Mouse (Mus musculus) adipose tissue, adult 10 weeks (tissue): ENCODE measurements around the gene Ifi27. TPM values are rescaled to one million over a fixed set of nuclear protein-coding genes. Genes with fewer than 3 reads are reported as not detected.

Source experiments
- polyA plus RNA-seq: library from polyadenylated mRNA; stranded (reverse); fragments of 350-450 nt; fragmentation: Illumina TruSeq; extraction: RNeasy Lipid Tissue Mini Kit (QIAGEN cat#74804); gene quantifications from one replicate; pipeline ENCODE4 v1.2.3, GENCODE M21; 2014; ENCODE audit warnings: low read depth, low replicate concordance

The Ifi27 gene
- polyA plus RNA-seq = 292 TPM

GRCm38 (mm10) chr12:103433986-103434731 is at the start of gene Ifi27:
Gene Ifi27 (plus strand): TSS chr12:103434211.

GRCm38 (mm10) chr12:103388505-103389347 is 45.3 kb upstream of the Ifi27 start, which contains the start of gene Otub2:
Gene Otub2 (plus strand): TSS chr12:103388682.

GRCm38 (mm10) chr12:103407720-103408119 is 26.3 kb upstream of the Ifi27 start, which contains the start of gene 9330161L09Rik:
Gene 9330161L09Rik (minus strand): TSS chr12:103407820.

GRCm38 (mm10) chr12:103425729-103426470 is 8.1 kb upstream of the Ifi27 start, which contains the start of gene Ddx24:
Gene Ddx24 (minus strand): TSS chr12:103425830.

GRCm38 (mm10) chr12:103443524-103443923 is 9.5 kb downstream of the Ifi27 start, which contains the start of gene Ifi27l2a:
Gene Ifi27l2a (minus strand): TSS chr12:103443680.

GRCm38 (mm10) chr12:103457140-103457539 is 23.1 kb downstream of the Ifi27 start, which contains the start of gene Ifi27l2b:
Gene Ifi27l2b (minus strand): TSS chr12:103457223.

Other genes starting within 250 kb of the Ifi27 start
- 0.37 TPM for gene Prima1, start 192.1 kb upstream of the Ifi27 start, polyA plus RNA-seq
- 0.51 TPM for gene Fam181a, start 123.2 kb upstream of the Ifi27 start, polyA plus RNA-seq
- 7.5 TPM for gene Asb2, start 78.2 kb upstream of the Ifi27 start, polyA plus RNA-seq
- 10.4 TPM for gene Otub2, start 45.5 kb upstream of the Ifi27 start, polyA plus RNA-seq
- not detected for gene 9330161L09Rik, start 26.4 kb upstream of the Ifi27 start, polyA plus RNA-seq
- 65.3 TPM for gene Ddx24, start 8.4 kb upstream of the Ifi27 start, polyA plus RNA-seq
- gene Ifi27l2a, start 9.5 kb downstream of the Ifi27 start, polyA plus RNA-seq = 1,280 TPM
- gene Ifi27l2b, start 23.0 kb downstream of the Ifi27 start, polyA plus RNA-seq = not detected
- gene Ppp4r4, start 98.1 kb downstream of the Ifi27 start, polyA plus RNA-seq = 3.9 TPM
- not detected for gene Serpina10, start 197.2 kb downstream of the Ifi27 start, polyA plus RNA-seq
- gene Serpina6, start 223.0 kb downstream of the Ifi27 start, polyA plus RNA-seq = not detected
- gene Serpina16, start 241.9 kb downstream of the Ifi27 start, polyA plus RNA-seq = 526 TPM